Mouse (Mus musculus): ENCODE results near the gene Mapk12.

DNA sequence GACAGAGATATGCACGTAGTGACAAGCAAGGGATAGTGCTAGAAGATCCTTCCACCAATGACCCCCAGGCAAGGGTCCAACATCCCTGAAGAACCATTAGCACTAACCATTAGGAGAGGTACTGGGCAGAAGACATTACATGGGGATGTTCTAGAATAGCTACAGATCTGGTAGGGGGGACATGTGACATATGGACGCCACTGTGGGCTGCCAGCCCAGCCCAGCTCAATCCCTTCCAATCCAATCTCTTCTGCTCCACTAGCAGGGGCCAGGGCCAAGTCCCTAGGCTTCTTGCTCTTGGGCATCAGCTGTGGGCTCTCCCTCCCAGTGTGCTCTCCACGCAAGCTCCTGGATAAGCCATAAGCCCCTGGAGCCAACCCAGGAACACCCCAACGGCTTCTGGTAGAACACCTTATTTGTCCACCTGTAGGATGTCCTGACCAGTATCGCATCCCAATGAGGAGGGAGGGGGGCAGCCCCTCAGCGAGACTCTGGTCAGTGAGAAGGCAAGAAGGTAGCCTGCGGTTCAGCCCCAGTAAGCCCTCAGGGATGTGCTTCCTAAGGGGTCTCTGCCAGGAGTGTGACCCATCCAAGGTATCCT is 37.9 kb upstream of the Mapk12 start:
- TF ChIP-seq POLR2A (IDR thresholded peaks at IDR 0.05; ENCODE audit: low read depth, low read length) (no peak), CTCF (IDR thresholded peaks at IDR 0.05; ENCODE audit: extremely low read depth, insufficient read length, insufficient replicate concordance, low read depth, low read length) (no peak)
